Mouse (Mus musculus): ENCODE measurements at regions not wholly inside any gene's neighbourhood (a gene's known extent, or its start where the extent isn't known, plus 50 kb on each side); places are given as distances from the start of the nearest gene placed in this dataset.

- 58% methylated on average over 3 of the region's 3 CpGs for WGBS
- no peak for ATAC-seq (ENCODE audit: low FRiP score, low read depth)
- H3K9ac ChIP-seq (replicated peaks): no peak overlapping the region
- no peak overlapping the region for H3K4me3 ChIP-seq
- H3K27ac ChIP-seq (replicated peaks): no peak overlapping the region
- H3K36me3 ChIP-seq: no peaks in the 10 kb centered on the region
- no peak overlapping the region for H3K4me2 ChIP-seq (replicated peaks)
- no peaks in the 10 kb centered on the region for H3K4me1 ChIP-seq
- H3K27me3 ChIP-seq: no peaks in the 10 kb centered on the region
- H3K9me3 ChIP-seq: no peaks in the 10 kb centered on the region
Observed at GRCm38 (mm10) chr5:45196159-45196558, 253.9 kb downstream of the Qdpr start.

GRCm38 (mm10) chr5:45192287-45192686 lies 257.7 kb downstream of the Qdpr start:
- no peaks in the 10 kb centered on the region for H3K36me3 ChIP-seq

GRCm38 (mm10) chr5:45173035-45173755 lies 276.8 kb downstream of the Qdpr start:
- no peak for ATAC-seq (ENCODE audit: low FRiP score, low read depth)
- Histone ChIP-seq H3K9me3 (no peaks in the 10 kb centered on the region), H3K27ac (replicated peaks) (no peak overlapping the region), H3K36me3 (no peaks in the 10 kb centered on the region), H3K4me3 (no peak overlapping the region), H3K4me2 (replicated peaks) (no peak overlapping the region), H3K27me3 (no peaks in the 10 kb centered on the region), H3K4me1 (peaks cover 10% of the 10 kb centered on the region; the same call in 1 of the 2 replicates), H3K9ac (replicated peaks) (no peak overlapping the region)
- 56% methylated on average over 8 of the region's 8 CpGs for WGBS

More at GRCm38 (mm10) chr5:45192287-45192686, 257.7 kb downstream of the Qdpr start:
- no peak overlapping the region for H3K4me2 ChIP-seq (replicated peaks)
- H3K27me3 ChIP-seq: no peaks in the 10 kb centered on the region
- H3K27ac ChIP-seq (replicated peaks): no peak overlapping the region
- H3K9me3 ChIP-seq: no peaks in the 10 kb centered on the region
- no peaks in the 10 kb centered on the region for H3K4me1 ChIP-seq
- no peak for ATAC-seq (ENCODE audit: low FRiP score, low read depth)
- no peak overlapping the region for H3K4me3 ChIP-seq
- no peak overlapping the region for H3K9ac ChIP-seq (replicated peaks)

GRCm38 (mm10) chr5:45159194-45159593 lies 290.8 kb downstream of the Qdpr start:
- no peaks in the 10 kb centered on the region for H3K27me3 ChIP-seq
- no peaks in the 10 kb centered on the region for H3K4me1 ChIP-seq
- H3K27ac ChIP-seq (replicated peaks): no peak overlapping the region
- no peak for ATAC-seq (ENCODE audit: low FRiP score, low read depth)
- no peaks in the 10 kb centered on the region for H3K36me3 ChIP-seq
- no peak overlapping the region for H3K4me2 ChIP-seq (replicated peaks)
- 85% methylated on average over 4 of the region's 4 CpGs for WGBS
- H3K4me3 ChIP-seq: no peak overlapping the region
- no peaks in the 10 kb centered on the region for H3K9me3 ChIP-seq
- H3K9ac ChIP-seq (replicated peaks): no peak overlapping the region

GRCm38 (mm10) chr5:45154936-45155335 lies 295.1 kb downstream of the Qdpr start:
- Histone ChIP-seq H3K27me3 (no peaks in the 10 kb centered on the region), H3K9ac (replicated peaks) (no peak overlapping the region), H3K4me1 (no peaks in the 10 kb centered on the region), H3K27ac (replicated peaks) (no peak overlapping the region), H3K9me3 (no peaks in the 10 kb centered on the region), H3K4me2 (replicated peaks) (no peak overlapping the region), H3K36me3 (no peaks in the 10 kb centered on the region), H3K4me3 (no peak overlapping the region)
- ATAC-seq (ENCODE audit: low FRiP score, low read depth): no peak
- 50% methylated on average over 2 of the region's 2 CpGs for WGBS

GRCm38 (mm10) chr5:45144186-45144585 lies 305.9 kb downstream of the Qdpr start:
- Histone ChIP-seq H3K27ac (replicated peaks) (no peak overlapping the region), H3K4me3 (no peak overlapping the region), H3K27me3 (no peaks in the 10 kb centered on the region), H3K9ac (replicated peaks) (no peak overlapping the region), H3K36me3 (no peaks in the 10 kb centered on the region), H3K4me1 (no peaks in the 10 kb centered on the region), H3K9me3 (no peaks in the 10 kb centered on the region), H3K4me2 (replicated peaks) (no peak overlapping the region)
- ATAC-seq (ENCODE audit: low FRiP score, low read depth): no peak
- WGBS: 89% methylated on average over 4 of the region's 4 CpGs

- ATAC-seq (ENCODE audit: low FRiP score, low read depth): 0 out of 2 replicates have a peak, but pooled peaks have one; percentile 27
- H3K4me1 ChIP-seq: 0 out of 2 replicates have a peak, but pooled peaks cover 7% of the 10 kb centered on the region
- no peak overlapping the region for H3K9ac ChIP-seq (replicated peaks)
- no peak overlapping the region for H3K4me2 ChIP-seq (replicated peaks)
- no peaks in the 10 kb centered on the region for H3K9me3 ChIP-seq
- WGBS: 58% methylated on average over 10 of the region's 10 CpGs
- no peak overlapping the region for H3K4me3 ChIP-seq
- H3K27ac ChIP-seq (replicated peaks): no peak overlapping the region
- H3K36me3 ChIP-seq: no peaks in the 10 kb centered on the region
- H3K27me3 ChIP-seq: no peaks in the 10 kb centered on the region
Observed at GRCm38 (mm10) chr5:45137198-45137973, 312.6 kb downstream of the Qdpr start.

GRCm38 (mm10) chr5:45136696-45137095 lies 313.3 kb downstream of the Qdpr start:
- peak; percentile 27; the same call in 1 of the 2 replicates for ATAC-seq (ENCODE audit: low FRiP score, low read depth)

GRCm38 (mm10) chr5:45127971-45128370 lies 322.1 kb downstream of the Qdpr start:
- Histone ChIP-seq H3K4me3 (no peak overlapping the region), H3K9me3 (no peaks in the 10 kb centered on the region), H3K9ac (replicated peaks) (no peak overlapping the region), H3K27ac (replicated peaks) (no peak overlapping the region), H3K36me3 (no peaks in the 10 kb centered on the region), H3K4me1 (no peaks in the 10 kb centered on the region), H3K27me3 (no peaks in the 10 kb centered on the region), H3K4me2 (replicated peaks) (no peak overlapping the region)
- no peak for ATAC-seq (ENCODE audit: low FRiP score, low read depth)
- WGBS: 90% methylated on average over 8 of the region's 8 CpGs

More at GRCm38 (mm10) chr5:45136696-45137095, 313.3 kb downstream of the Qdpr start:
- H3K36me3 ChIP-seq: no peaks in the 10 kb centered on the region
- whole genome bisulfite sequencing: 36% methylated on average over 3 of the region's 3 CpGs
- no peak overlapping the region for H3K27ac ChIP-seq (replicated peaks)
- H3K27me3 ChIP-seq: no peaks in the 10 kb centered on the region
- H3K4me1 ChIP-seq: 0 out of 2 replicates have a peak, but pooled peaks cover 7% of the 10 kb centered on the region
- no peak overlapping the region for H3K4me2 ChIP-seq (replicated peaks)
- no peak overlapping the region for H3K4me3 ChIP-seq
- no peak overlapping the region for H3K9ac ChIP-seq (replicated peaks)
- no peaks in the 10 kb centered on the region for H3K9me3 ChIP-seq

GRCm38 (mm10) chr5:45121751-45122280 lies 322.3 kb upstream of the Ldb2 start:
- no peak overlapping the region for H3K4me2 ChIP-seq (replicated peaks)
- H3K4me3 ChIP-seq: no peak overlapping the region
- no peaks in the 10 kb centered on the region for H3K9me3 ChIP-seq
- H3K9ac ChIP-seq (replicated peaks): no peak overlapping the region
- WGBS: 76% methylated on average over 2 of the region's 2 CpGs
- no peak overlapping the region for H3K27ac ChIP-seq (replicated peaks)
- no peaks in the 10 kb centered on the region for H3K36me3 ChIP-seq
- no peaks in the 10 kb centered on the region for H3K4me1 ChIP-seq
- H3K27me3 ChIP-seq: no peaks in the 10 kb centered on the region
- no peak for ATAC-seq (ENCODE audit: low FRiP score, low read depth)

GRCm38 (mm10) chr5:45119757-45120156 lies 320.3 kb upstream of the Ldb2 start:
- Histone ChIP-seq H3K27ac (replicated peaks) (no peak overlapping the region), H3K4me3 (no peak overlapping the region), H3K9ac (replicated peaks) (no peak overlapping the region), H3K4me2 (replicated peaks) (no peak overlapping the region), H3K9me3 (no peaks in the 10 kb centered on the region), H3K36me3 (no peaks in the 10 kb centered on the region), H3K4me1 (no peaks in the 10 kb centered on the region), H3K27me3 (no peaks in the 10 kb centered on the region)
- no peak for ATAC-seq (ENCODE audit: low FRiP score, low read depth)
- WGBS: 90% methylated on average over 2 of the region's 2 CpGs

GRCm38 (mm10) chr5:45111246-45111645 lies 311.8 kb upstream of the Ldb2 start:
- Histone ChIP-seq H3K27me3 (no peaks in the 10 kb centered on the region), H3K4me3 (no peak overlapping the region), H3K9ac (replicated peaks) (no peak overlapping the region), H3K9me3 (no peaks in the 10 kb centered on the region), H3K4me1 (no peaks in the 10 kb centered on the region), H3K27ac (replicated peaks) (no peak overlapping the region), H3K4me2 (replicated peaks) (no peak overlapping the region), H3K36me3 (no peaks in the 10 kb centered on the region)
- WGBS: 85% methylated on average over 4 of the region's 4 CpGs
- ATAC-seq (ENCODE audit: low FRiP score, low read depth): no peak

All from midbrain, embryonic 12.5 days (tissue).